Mouse (Mus musculus) liver, embryonic 14.5 days (tissue): ENCODE data around the gene Lsamp.

Experiments used
- CTCF ChIP-seq: IDR thresholded peaks from 2 replicates; pipeline ENCODE4 v1.5.1; 2016; ENCODE audit warnings: antibody characterized with exemption, low read depth, control low read depth
- EP300 ChIP-seq: IDR thresholded peaks from 2 replicates; pipeline ENCODE4 v1.6.1; 2016; ENCODE audit warnings: antibody characterized with exemption, low read depth

DNA sequence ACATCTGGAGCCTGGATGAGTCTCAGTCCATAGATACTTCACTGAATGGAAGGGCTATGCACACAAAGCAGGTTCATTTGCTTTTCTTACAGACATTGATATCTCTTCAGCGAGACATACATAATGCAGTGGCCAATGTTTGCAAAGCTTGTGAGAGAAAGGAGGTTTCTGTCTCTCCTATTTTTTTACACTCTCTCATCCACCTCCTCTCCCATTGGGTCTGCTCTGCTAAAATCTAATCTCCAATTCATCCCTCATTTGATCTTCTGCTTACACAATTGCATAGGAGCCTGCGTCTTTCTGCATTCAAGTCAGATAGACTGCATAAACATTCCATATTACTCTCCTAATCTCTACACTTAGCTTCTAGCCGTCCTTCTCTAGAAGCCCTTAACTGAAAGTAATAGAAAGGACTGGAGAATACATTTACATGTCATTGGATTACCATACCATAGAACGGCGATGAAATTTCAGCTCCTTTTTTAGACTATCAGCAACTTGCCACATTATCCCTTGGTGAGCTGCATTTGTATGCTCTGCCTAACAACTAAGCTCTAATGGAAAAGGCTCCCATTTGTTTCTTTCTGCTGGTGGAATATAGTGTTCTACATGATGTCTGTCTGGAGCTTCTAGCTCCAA is 1717.7 kb downstream of the Lsamp start:
- TF ChIP-seq CTCF (no peak), EP300 (no peak)
